Mouse (Mus musculus) ES-Bruce4 (cell line): ENCODE results near the gene Vps11. TPM values are rescaled to one million over a fixed set of nuclear protein-coding genes. Genes with fewer than 3 reads are reported as not detected.

Experiments used
- H3K27ac ChIP-seq: 2 replicates; pipeline ENCODE4 v1.5.1; 2012; ENCODE audit warnings: low read length, inconsistent platforms; ENCODE audit not compliant: insufficient read depth
- H3K27me3 ChIP-seq: 2 replicates; pipeline ENCODE4 v1.6.1; 2012; ENCODE audit warnings: mild to moderate bottlenecking, low read length, inconsistent platforms; ENCODE audit not compliant: control insufficient read depth, poor library complexity, insufficient read depth, severe bottlenecking
- H3K36me3 ChIP-seq: 2 replicates; pipeline ENCODE4 v1.6.1; 2012; ENCODE audit warnings: inconsistent platforms, mild to moderate bottlenecking, low read length, moderate library complexity; ENCODE audit not compliant: control insufficient read depth, poor library complexity, insufficient read depth, severe bottlenecking
- H3K4me1 ChIP-seq: one replicate; pipeline ENCODE4 v1.8.1; 2011; ENCODE audit warnings: low read length; ENCODE audit not compliant: control insufficient read depth, insufficient read depth
- H3K4me3 ChIP-seq: 2 replicates; pipeline ENCODE4 v1.5.1; 2011; ENCODE audit warnings: low read depth, mild to moderate bottlenecking, low read length
- H3K9ac ChIP-seq: 2 replicates; pipeline ENCODE4 v1.6.1; 2012; ENCODE audit warnings: low read depth, mild to moderate bottlenecking, inconsistent platforms; ENCODE audit not compliant: poor library complexity, severe bottlenecking
- H3K9me3 ChIP-seq: replicated peaks from 2 replicates; pipeline ENCODE4 v1.6.1; 2012; ENCODE audit warnings: mild to moderate bottlenecking, low read length, inconsistent platforms; ENCODE audit not compliant: control insufficient read depth, poor library complexity, insufficient read depth, severe bottlenecking
- CTCF ChIP-seq: IDR thresholded peaks from one replicate; pipeline ENCODE4 v1.8.1; 2011; ENCODE audit warnings: low read depth, low read length
- EP300 ChIP-seq: IDR thresholded peaks from 2 replicates; pipeline ENCODE4 v1.6.1; 2011; ENCODE audit warnings: low read depth, low read length; ENCODE audit not compliant: insufficient read depth
- POLR2A ChIP-seq: IDR thresholded peaks from one replicate; pipeline ENCODE4 v1.8.1; 2011; ENCODE audit warnings: low read length; ENCODE audit not compliant: insufficient read depth
- polyA plus RNA-seq: library from polyadenylated mRNA; stranded (reverse); fragments of >200 nt; gene quantifications from 2 replicates; pipeline ENCODE4 v1.2.4, GENCODE M21; 2011; ENCODE audit warnings: low read depth; ENCODE audit not compliant: missing spikeins, insufficient read depth, insufficient read length

Vps11 gene
- polyA plus RNA-seq, 1 experiment = 26.7 TPM

DNA sequence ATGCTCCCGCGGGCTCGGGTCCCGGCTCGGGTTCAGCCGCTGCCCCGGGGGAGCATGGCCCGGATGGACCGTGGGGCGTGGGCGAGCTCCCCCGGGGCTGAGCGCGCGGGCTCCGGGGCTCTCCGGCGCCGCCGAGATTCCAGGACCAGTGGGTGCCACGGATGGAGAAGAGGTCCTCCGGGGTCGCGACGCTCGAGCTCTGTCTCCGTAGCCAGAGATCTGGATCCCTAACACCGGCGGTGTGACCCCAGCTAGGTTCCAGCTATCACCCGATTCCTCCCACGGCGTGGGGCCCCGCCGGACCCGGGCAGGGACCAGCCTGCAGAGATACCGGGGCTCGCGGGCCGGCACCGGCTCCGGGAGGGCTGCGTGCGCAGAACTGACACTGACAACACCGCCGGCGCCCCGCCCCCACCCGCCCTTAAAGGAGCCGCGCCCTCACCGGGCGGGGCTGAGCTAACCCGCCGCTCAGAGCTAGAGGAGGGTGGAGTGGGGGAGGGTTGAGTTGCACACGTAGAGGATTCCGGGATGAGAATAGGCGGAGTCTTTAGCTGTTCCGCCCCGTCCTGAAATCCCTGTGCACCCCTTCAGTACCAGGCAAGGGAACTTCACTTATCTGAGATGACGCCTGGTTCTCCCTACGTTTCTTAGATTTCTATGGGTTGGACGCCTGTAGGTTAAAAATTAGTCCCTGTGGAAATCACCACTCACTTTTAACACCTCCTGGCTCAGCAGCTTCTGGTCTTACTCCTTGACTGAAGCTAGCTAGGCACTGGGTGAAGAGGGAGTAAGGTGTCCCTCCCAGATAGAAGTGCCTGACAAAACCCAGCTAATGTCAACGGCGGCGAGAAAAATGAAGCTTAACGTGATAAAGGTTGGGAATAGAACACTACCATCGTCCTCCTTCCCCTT lies 41.3 kb downstream of the Vps11 start, which contains the start of gene C2cd2l:
TSS of gene C2cd2l (minus strand) at position 399 of the 912 bp plus-strand sequence.
- Histone ChIP-seq H3K4me3 (peak within 1 kb of the TSS; percentile 63), H3K9ac (peak within 1 kb of the TSS; percentile 56), H3K4me1 (no peaks in the 10 kb centered on the region), H3K36me3 (no peaks in the 10 kb centered on the region), H3K27ac (no peak within 1 kb of the TSS), H3K9me3 (no peaks in the 10 kb centered on the region), H3K27me3 (no peaks in the 10 kb centered on the region)
- TF ChIP-seq POLR2A (no peak), EP300 (peak; percentile 64; the same call in 1 of the 2 replicates), CTCF (no peak)

DNA sequence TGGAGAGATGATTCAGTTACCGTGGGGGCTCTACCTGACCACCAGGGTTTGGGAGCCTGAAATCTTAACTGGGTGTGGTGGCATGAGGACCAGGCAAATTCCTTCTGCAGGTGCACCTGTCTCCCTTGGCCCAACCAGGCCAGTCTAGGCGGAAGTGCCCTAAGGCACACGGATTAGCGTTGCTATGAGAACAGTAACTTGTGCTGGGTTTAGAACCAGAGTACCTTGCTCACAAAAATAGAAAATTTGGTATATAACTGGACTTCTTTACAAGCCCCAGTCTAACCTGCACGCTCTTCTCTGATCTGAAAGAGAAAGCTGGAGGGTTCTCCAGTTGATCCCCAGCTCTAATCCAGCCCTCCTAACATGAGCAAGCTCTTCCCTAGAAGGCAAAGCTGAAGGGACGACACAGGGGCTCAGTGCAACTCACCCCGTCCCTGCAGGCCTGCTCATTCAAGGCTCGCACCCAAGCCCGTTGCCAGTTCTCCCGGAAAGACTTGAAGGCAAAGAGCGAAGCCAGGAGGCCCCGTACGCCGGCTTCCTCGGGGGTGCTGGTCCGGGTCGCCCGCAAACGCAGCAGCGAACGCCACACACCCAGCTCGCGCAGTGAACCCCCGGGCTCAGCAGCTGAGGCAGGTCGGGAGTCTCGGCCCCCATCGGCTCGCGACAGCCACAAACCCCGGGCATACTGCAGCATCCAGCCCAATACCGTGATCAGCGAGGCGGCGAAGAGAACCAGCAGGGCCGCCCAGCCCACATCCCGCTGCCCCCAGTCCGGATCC lies 42.2 kb downstream of the Vps11 start:
- Histone ChIP-seq H3K9ac (peak overlapping the region; percentile 56), H3K27me3 (no peaks in the 10 kb centered on the region), H3K9me3 (no peaks in the 10 kb centered on the region), H3K4me3 (peak overlapping the region; percentile 63), H3K4me1 (no peaks in the 10 kb centered on the region), H3K36me3 (no peaks in the 10 kb centered on the region), H3K27ac (no peak overlapping the region)
- TF ChIP-seq CTCF = no peak
- TF ChIP-seq POLR2A = no peak
- no peak for TF ChIP-seq EP300

DNA sequence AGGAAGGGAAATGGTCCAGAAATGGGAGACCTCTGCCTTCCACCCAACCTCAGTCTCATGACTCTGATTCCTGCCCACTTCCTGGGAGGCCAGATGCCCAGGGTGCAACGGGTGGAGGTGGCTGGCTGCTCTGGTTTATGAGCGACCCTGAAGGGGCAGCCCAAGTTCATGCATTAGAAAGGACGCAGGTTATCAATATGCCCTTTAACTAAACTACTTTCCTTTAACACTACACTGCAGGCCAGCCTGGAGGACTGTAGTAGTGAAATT lies 42.7 kb downstream of the Vps11 start:
- Histone ChIP-seq H3K27me3 (no peaks in the 10 kb centered on the region), H3K4me3 (no peak overlapping the region), H3K27ac (no peak overlapping the region), H3K9ac (no peak overlapping the region), H3K36me3 (no peaks in the 10 kb centered on the region), H3K4me1 (no peaks in the 10 kb centered on the region), H3K9me3 (no peaks in the 10 kb centered on the region)
- TF ChIP-seq POLR2A (no peak), CTCF (no peak), EP300 (no peak)

DNA sequence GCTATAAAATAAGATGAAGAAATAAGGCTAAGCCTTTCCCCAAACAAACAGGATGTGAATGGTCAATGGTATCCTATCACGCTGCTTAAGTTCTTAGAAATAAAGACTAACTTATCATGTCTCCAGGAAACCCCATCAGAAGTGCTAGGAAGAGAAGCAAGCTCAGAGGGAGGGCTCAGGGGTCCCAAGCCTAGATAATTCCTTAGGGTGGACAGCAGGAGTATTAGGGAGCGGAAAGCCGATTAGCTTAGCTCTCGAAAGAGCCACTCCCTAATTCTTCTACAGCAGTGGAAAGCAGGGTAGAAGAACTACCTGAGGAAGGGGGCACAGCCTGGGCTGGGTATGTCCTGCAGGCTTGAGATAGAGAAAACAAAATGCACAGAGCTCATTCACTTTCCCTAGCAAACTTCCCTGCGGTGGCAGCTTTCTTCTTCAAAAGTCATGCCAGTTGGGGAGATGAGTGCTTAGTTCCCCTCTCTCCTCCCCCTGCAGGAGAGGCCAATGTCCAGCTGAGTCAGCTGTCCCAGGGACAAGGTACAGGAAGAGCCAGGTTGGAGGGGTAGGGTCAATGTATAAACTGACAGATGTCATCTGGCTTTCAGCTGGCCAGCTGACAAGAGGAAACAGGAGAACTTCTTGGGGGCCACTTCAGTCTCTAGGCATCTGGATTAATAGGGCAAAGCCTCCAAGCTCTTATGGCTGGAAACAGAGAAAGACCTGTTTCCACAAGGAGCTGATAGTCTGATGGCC lies 43.2 kb downstream of the Vps11 start:
- Histone ChIP-seq H3K4me3 (no peak overlapping the region), H3K9ac (no peak overlapping the region), H3K27me3 (0 out of 2 replicates have a peak, but pooled peaks cover under 1% of the 10 kb centered on the region), H3K36me3 (no peaks in the 10 kb centered on the region), H3K4me1 (no peaks in the 10 kb centered on the region), H3K27ac (no peak overlapping the region), H3K9me3 (no peaks in the 10 kb centered on the region)
- TF ChIP-seq POLR2A (no peak), CTCF (no peak), EP300 (no peak)

DNA sequence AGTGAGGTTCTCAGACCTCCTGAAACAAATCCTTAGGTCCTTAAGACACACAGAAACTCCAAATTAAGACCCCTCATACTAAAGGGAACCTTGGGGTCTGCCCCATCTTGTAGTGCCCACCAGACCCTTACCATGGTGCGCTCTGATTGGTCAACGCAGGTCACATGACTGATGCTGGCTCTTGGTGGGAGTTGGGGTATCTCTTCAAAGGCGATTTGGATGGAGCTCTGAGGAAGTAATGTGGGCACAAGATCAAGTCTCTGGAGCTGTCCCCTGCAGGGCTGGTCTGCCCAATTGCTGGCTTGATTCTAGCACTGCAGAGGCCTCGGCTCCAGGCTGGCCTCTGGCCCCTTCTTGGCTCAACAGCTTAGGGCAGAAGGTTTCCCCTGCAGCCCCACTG lies 44.0 kb downstream of the Vps11 start:
- no peaks in the 10 kb centered on the region for H3K4me1 ChIP-seq

More for the DNA sequence above, 44.0 kb downstream of the Vps11 start:
- peaks cover 3% of the 10 kb centered on the region; the same call in 1 of the 2 replicates for H3K27me3 ChIP-seq
- no peaks in the 10 kb centered on the region for H3K9me3 ChIP-seq
- no peaks in the 10 kb centered on the region for H3K36me3 ChIP-seq
- no peak overlapping the region for H3K27ac ChIP-seq
- no peak overlapping the region for H3K4me3 ChIP-seq
- H3K9ac ChIP-seq = no peak overlapping the region
- TF ChIP-seq POLR2A = no peak
- no peak for TF ChIP-seq CTCF
- no peak for TF ChIP-seq EP300
